Mouse (Mus musculus): ENCODE measurements around the gene Gsdma2.

DNA sequence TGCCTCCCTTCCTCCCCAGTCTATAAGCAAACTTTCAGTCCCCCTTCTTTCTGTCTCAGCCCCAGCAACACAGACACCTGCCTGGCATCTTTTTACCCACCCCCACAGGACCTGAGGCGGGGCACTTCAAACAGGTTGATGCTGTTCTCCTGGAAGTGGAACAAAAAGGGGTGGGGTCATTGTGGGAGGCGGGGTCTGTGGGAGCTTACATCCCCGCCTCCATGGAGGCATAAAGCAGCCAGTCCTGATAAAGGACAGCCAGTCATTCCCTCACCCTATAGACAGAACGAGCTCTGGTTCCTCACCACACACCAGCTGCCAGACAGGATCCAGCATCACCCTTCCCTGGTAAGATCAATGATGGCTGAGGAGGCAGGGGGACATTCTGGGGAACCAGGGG, 17.5 kb downstream of the Gsdma2 start, which contains the start of gene Gsdma:
- TF ChIP-seq CTCF (IDR thresholded peaks at IDR 0.05; ENCODE audit: borderline replicate concordance, insufficient read depth, low read length) (no peak), POLR2A (IDR thresholded peaks at IDR 0.05; ENCODE audit: low read depth, low read length) (no peak)

Measured in embryonic fibroblast, embryonic 13.5 days (primary cell).